ENCODE assay signal across 8 mouse cellular contexts in the genomic region with DNA sequence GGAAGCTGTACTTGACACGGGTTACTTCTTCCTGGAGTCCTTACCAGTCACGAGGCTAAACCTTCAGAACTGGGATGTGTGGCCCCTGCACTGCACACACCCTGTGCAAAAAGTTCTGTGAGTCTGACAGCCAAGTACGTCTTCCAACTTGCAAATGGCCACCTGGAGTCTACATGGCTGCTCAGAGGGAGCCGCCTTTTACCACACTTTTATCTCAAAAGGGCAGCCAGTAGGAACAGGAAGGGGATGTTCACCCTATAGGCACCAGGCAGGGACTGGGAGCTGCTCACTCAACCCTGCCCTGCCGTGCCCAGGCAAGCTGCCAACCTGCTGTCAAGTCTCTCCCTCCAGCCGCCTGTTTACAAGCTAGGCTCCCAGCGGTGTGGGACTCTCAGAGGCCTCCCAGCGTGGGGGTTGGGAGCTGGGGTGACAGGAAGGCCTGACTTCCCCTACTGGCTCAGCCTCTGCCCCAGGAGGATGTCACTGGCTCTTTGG. TPM values are rescaled to one million over a fixed set of nuclear protein-coding genes. Genes with fewer than 3 reads are reported as not detected.
A peak's percentile ranks its signal among the peaks of the same experiment; 100 is the strongest.
DNase-seq lines count a peak whose midpoint lies in the region; ATAC-seq and TF ChIP-seq lines count a peak whose summit lies in the region.

Mknk2 (minus strand) TSS at position 171 of the 495 bp plus-strand sequence.

- H3K27me3 ChIP-seq in forebrain, embryonic 11.5 days (ENCODE audit: control insufficient read depth, insufficient read depth, low read length): no peaks in the 10 kb centered on the region
- no peaks in the 10 kb centered on the region for H3K27me3 ChIP-seq in heart, embryonic 15.5 days
- no peaks in the 10 kb centered on the region for H3K27me3 ChIP-seq in liver, embryonic 12.5 days (replicated peaks)
- H3K27me3 ChIP-seq in stomach, postnatal 0 days (ENCODE audit: control insufficient read depth, insufficient read depth, low read length): no peaks in the 10 kb centered on the region

- ATAC-seq in CD4-positive, CD25-positive, alpha-beta regulatory T cell, adult 4 months: peak; percentile 50
- no peak for ATAC-seq in forebrain, embryonic 11.5 days (replicated peaks; ENCODE audit: low FRiP score)
- ATAC-seq in heart, embryonic 15.5 days (replicated peaks; ENCODE audit: insufficient number of reproducible peaks, insufficient read depth, low FRiP score, low read depth): peak; percentile 60
- peak; percentile 62 for ATAC-seq in liver, embryonic 12.5 days
- ATAC-seq in stomach, postnatal 0 days (ENCODE audit: low FRiP score, low TSS enrichment): peak; percentile 76

- H3K4me3 ChIP-seq in forebrain, embryonic 11.5 days (ENCODE audit: low read depth, low read length): peak within 1 kb of the TSS; percentile 98
- peak within 1 kb of the TSS; percentile 96 for H3K4me3 ChIP-seq in heart, embryonic 15.5 days
- H3K4me3 ChIP-seq in liver, embryonic 12.5 days: peak within 1 kb of the TSS; percentile 91
- H3K4me3 ChIP-seq in stomach, postnatal 0 days (ENCODE audit: low read depth, low read length): peak within 1 kb of the TSS; percentile 92

- H3K9ac ChIP-seq in forebrain, embryonic 11.5 days (ENCODE audit: low read length): peak within 1 kb of the TSS; percentile 86
- peak within 1 kb of the TSS; percentile 70 for H3K9ac ChIP-seq in heart, embryonic 15.5 days
- H3K9ac ChIP-seq in liver, embryonic 12.5 days: peak within 1 kb of the TSS; percentile 90
- peak within 1 kb of the TSS; percentile 83 for H3K9ac ChIP-seq in stomach, postnatal 0 days (ENCODE audit: low read length)

- TF ChIP-seq CTCF in brain, embryonic 14.5 days (IDR thresholded peaks at IDR 0.05; ENCODE audit: borderline replicate concordance, extremely low read depth, insufficient read depth, insufficient read length): no peak
- TF ChIP-seq CTCF in stomach, postnatal 0 days (IDR thresholded peaks at IDR 0.05; ENCODE audit: low read depth): peak; percentile 32; the same call in 1 of the 2 replicates

- peak within 1 kb of the TSS; percentile 98 for H3K27ac ChIP-seq in forebrain, embryonic 11.5 days (ENCODE audit: low read depth, low read length)
- peak within 1 kb of the TSS; percentile 97 for H3K27ac ChIP-seq in heart, embryonic 15.5 days
- H3K27ac ChIP-seq in liver, embryonic 12.5 days: peak within 1 kb of the TSS; percentile 100
- H3K27ac ChIP-seq in stomach, postnatal 0 days (replicated peaks): peak within 1 kb of the TSS; percentile 100

- 44% methylated on average over 8 of the region's 8 CpGs for WGBS in forebrain, embryonic 11.5 days
- WGBS in heart, embryonic 15.5 days: 3% methylated on average over 8 of the region's 8 CpGs
- 1% methylated on average over 8 of the region's 8 CpGs for WGBS in liver, embryonic 12.5 days (ENCODE audit: insufficient replicate concordance)
- 4% methylated on average over 8 of the region's 8 CpGs for WGBS in stomach, postnatal 0 days

- H3K36me3 ChIP-seq in forebrain, embryonic 11.5 days (ENCODE audit: control insufficient read depth, insufficient read depth, low read length): no peaks in the 10 kb centered on the region
- H3K36me3 ChIP-seq in heart, embryonic 15.5 days: peaks cover under 1% of the 10 kb centered on the region; the same call in 1 of the 2 replicates
- H3K36me3 ChIP-seq in liver, embryonic 12.5 days: peaks cover 16% of the 10 kb centered on the region
- 0 out of 2 replicates have a peak, but pooled peaks cover 4% of the 10 kb centered on the region for H3K36me3 ChIP-seq in stomach, postnatal 0 days (ENCODE audit: control insufficient read depth, insufficient read depth, low read length)

- peak within 1 kb of the TSS; percentile 80 for H3K4me2 ChIP-seq in forebrain, embryonic 11.5 days (ENCODE audit: low read depth, low read length, severe bottlenecking)
- H3K4me2 ChIP-seq in heart, embryonic 15.5 days: peak within 1 kb of the TSS; percentile 77
- H3K4me2 ChIP-seq in liver, embryonic 12.5 days: peak within 1 kb of the TSS; percentile 92
- H3K4me2 ChIP-seq in stomach, postnatal 0 days (replicated peaks; ENCODE audit: low read depth): peak within 1 kb of the TSS; percentile 78

- TF ChIP-seq EP300 in stomach, postnatal 0 days (optimal IDR thresholded peaks at IDR 0.05): no peak

- DNase-seq in brain, embryonic 14.5 days (ENCODE audit: low read depth): peak; percentile 96
- peak; percentile 76 for DNase-seq in forebrain, embryonic 11.5 days (ENCODE audit: low spot score)
- peak; percentile 98 for DNase-seq in kidney, postnatal 14 days
- peak; percentile 95 for DNase-seq in naive thymus-derived CD4-positive, alpha-beta T cell, adult 2 months (ENCODE audit: low read depth)
- peak; percentile 98 for DNase-seq in stomach, postnatal 0 days (ENCODE audit: low spot score)

- H3K4me1 ChIP-seq in forebrain, embryonic 11.5 days (replicated peaks; ENCODE audit: control insufficient read depth, insufficient read depth, low read length): peaks cover 32% of the 10 kb centered on the region
- peaks cover 63% of the 10 kb centered on the region for H3K4me1 ChIP-seq in heart, embryonic 15.5 days (replicated peaks)
- peaks cover 65% of the 10 kb centered on the region for H3K4me1 ChIP-seq in liver, embryonic 12.5 days
- peaks cover 31% of the 10 kb centered on the region for H3K4me1 ChIP-seq in stomach, postnatal 0 days (replicated peaks; ENCODE audit: control insufficient read depth, insufficient read depth)

- no peak for TF ChIP-seq POLR2A in brain, embryonic 14.5 days (IDR thresholded peaks at IDR 0.05; ENCODE audit: borderline replicate concordance, extremely low read depth, insufficient read depth, insufficient read length, poor library complexity, severe bottlenecking)

- no peaks in the 10 kb centered on the region for H3K9me3 ChIP-seq in forebrain, embryonic 11.5 days (ENCODE audit: control insufficient read depth, low read length)
- no peaks in the 10 kb centered on the region for H3K9me3 ChIP-seq in heart, embryonic 15.5 days (replicated peaks)
- no peaks in the 10 kb centered on the region for H3K9me3 ChIP-seq in liver, embryonic 12.5 days (replicated peaks)
- no peaks in the 10 kb centered on the region for H3K9me3 ChIP-seq in stomach, postnatal 0 days (ENCODE audit: control insufficient read depth, low read length)

RNA-seq across cellular contexts. Expression of gene Mknk2, which starts in this region (rescaled TPM):
- 10 to 100 TPM; 37.3 to 51.7 TPM for polyA plus RNA-seq in CD4-positive, CD25-positive, alpha-beta regulatory T cell, adult 4 months (2017; shearing (Covaris generic))
- polyA plus RNA-seq in brain, embryonic 14.5 days (2012; rRNA removed): 96.9 and 115 TPM in 2 replicates
- 85.1 and 87.0 TPM in 2 replicates for polyA plus RNA-seq in forebrain, embryonic 11.5 days (2014; fragmentation: Nextera tagmentation; extraction: Ambion mirVana)
- polyA plus RNA-seq in heart, embryonic 15.5 days (2015; fragmentation: Nextera tagmentation; extraction: Ambion mirVana): 70.8 and 99.5 TPM in 2 replicates
- 124 and 125 TPM in 2 replicates for polyA plus RNA-seq in liver, embryonic 12.5 days (2016; fragmentation: Nextera tagmentation; extraction: Ambion mirVana)
- 55.2 and 61.7 TPM in 2 replicates for polyA plus RNA-seq in stomach, postnatal 0 days (2015; fragmentation: Nextera tagmentation; extraction: Ambion mirVana)
